Comparison of ENCODE assay signal across 8 mouse cellular contexts in genomic region chr12:8500597-8501570, GRCm38 (mm10). TPM values are rescaled to one million over a fixed set of nuclear protein-coding genes. Genes with fewer than 3 reads are reported as not detected.
DNase-seq lines count a peak whose midpoint lies in the region; ATAC-seq and TF ChIP-seq lines count a peak whose summit lies in the region.

No protein-coding gene starts in this region.

- TF ChIP-seq POLR2A in small intestine, adult 2 months (IDR thresholded peaks at IDR 0.05; ENCODE audit: low read depth, low read length) = no peak

- 0 out of 2 replicates have a peak, but pooled peaks cover 3% of the 10 kb centered on the region for H3K4me1 ChIP-seq in brown adipose tissue, adult 24 weeks (ENCODE audit: control insufficient read depth, insufficient read depth, insufficient read length, low read length)
- H3K4me1 ChIP-seq in heart, embryonic 16.5 days (ENCODE audit: control insufficient read depth, insufficient read depth, low read length) = peaks cover 35% of the 10 kb centered on the region
- peaks cover 36% of the 10 kb centered on the region for H3K4me1 ChIP-seq in limb, embryonic 13.5 days
- peaks cover 6% of the 10 kb centered on the region for H3K4me1 ChIP-seq in small intestine, adult 2 months (ENCODE audit: control insufficient read depth, insufficient read depth, insufficient read length, low read length)

- H3K9ac ChIP-seq in heart, embryonic 16.5 days (ENCODE audit: low read length) = peak overlapping the region; percentile 84
- H3K9ac ChIP-seq in limb, embryonic 13.5 days = peak overlapping the region; percentile 71

- H3K36me3 ChIP-seq in heart, embryonic 16.5 days (ENCODE audit: control insufficient read depth, insufficient read depth) = no peaks in the 10 kb centered on the region
- H3K36me3 ChIP-seq in limb, embryonic 13.5 days = no peaks in the 10 kb centered on the region
- peaks cover 3% of the 10 kb centered on the region for H3K36me3 ChIP-seq in small intestine, adult 2 months (ENCODE audit: control insufficient read depth, insufficient read depth, low read length)

- no peaks in the 10 kb centered on the region for H3K27me3 ChIP-seq in heart, embryonic 16.5 days (ENCODE audit: control insufficient read depth, insufficient read depth, low read length)
- no peaks in the 10 kb centered on the region for H3K27me3 ChIP-seq in limb, embryonic 13.5 days
- no peaks in the 10 kb centered on the region for H3K27me3 ChIP-seq in small intestine, adult 2 months (ENCODE audit: control insufficient read depth, insufficient read depth, low read length)

- WGBS in heart, embryonic 16.5 days = 46% methylated on average over 17 of the region's 17 CpGs
- 55% methylated on average over 17 of the region's 17 CpGs for WGBS in limb, embryonic 13.5 days
- 59% methylated on average over 17 of the region's 17 CpGs for WGBS in small intestine, adult 2 months

- H3K4me3 ChIP-seq in left cerebral cortex, adult 2 months = peak overlapping the region; percentile 88
- peak overlapping the region; percentile 69 for H3K4me3 ChIP-seq in brown adipose tissue, adult 24 weeks (ENCODE audit: insufficient read depth, low read depth, low read length)
- H3K4me3 ChIP-seq in heart, embryonic 16.5 days (ENCODE audit: low read length) = peak overlapping the region; percentile 90
- peak overlapping the region; percentile 85 for H3K4me3 ChIP-seq in limb, embryonic 13.5 days
- peak overlapping the region; percentile 76 for H3K4me3 ChIP-seq in small intestine, adult 2 months (ENCODE audit: low read depth, low read length)

- H3K9me3 ChIP-seq in heart, embryonic 16.5 days (replicated peaks; ENCODE audit: control insufficient read depth, low read length) = no peaks in the 10 kb centered on the region
- no peaks in the 10 kb centered on the region for H3K9me3 ChIP-seq in limb, embryonic 13.5 days

- no peak for DNase-seq in left cerebral cortex, adult 2 months (ENCODE audit: extremely low spot score in 1 of 2, low spot score in 2 of 2)
- DNase-seq in left cerebral cortex, postnatal 4 days = no peak
- no peak for DNase-seq in urinary bladder, postnatal 10 days (ENCODE audit: low spot score)
- DNase-seq in natural killer cell, adult 2 months (ENCODE audit: low spot score in 2 of 2) = no peak

- no peak for ATAC-seq in heart, embryonic 16.5 days (replicated peaks; ENCODE audit: extremely low read depth, insufficient read depth, low FRiP score)
- ATAC-seq in limb, embryonic 13.5 days (ENCODE audit: low FRiP score, low read depth) = no peak

- H3K27ac ChIP-seq in left cerebral cortex, adult 2 months = peak overlapping the region; percentile 99
- peak overlapping the region; percentile 92 for H3K27ac ChIP-seq in brown adipose tissue, adult 24 weeks (replicated peaks; ENCODE audit: low read depth, low read length)
- H3K27ac ChIP-seq in heart, embryonic 16.5 days (ENCODE audit: low read length) = peak overlapping the region; percentile 94
- H3K27ac ChIP-seq in limb, embryonic 13.5 days = peak overlapping the region; percentile 100
- peak overlapping the region; percentile 87 for H3K27ac ChIP-seq in small intestine, adult 2 months (ENCODE audit: insufficient read depth, low read depth, low read length)

- peak overlapping the region; percentile 85 for H3K4me2 ChIP-seq in heart, embryonic 16.5 days (ENCODE audit: low read depth, low read length)
- peak overlapping the region; percentile 96 for H3K4me2 ChIP-seq in limb, embryonic 13.5 days (replicated peaks)

- TF ChIP-seq CTCF in left cerebral cortex, adult 2 months (IDR thresholded peaks at IDR 0.05) = no peak
- no peak for TF ChIP-seq CTCF in small intestine, adult 2 months (IDR thresholded peaks at IDR 0.05; ENCODE audit: extremely low read depth, insufficient read length, insufficient replicate concordance, low read depth, low read length)

- intact Hi-C loops in left cerebral cortex, adult 2 months (cut with DNase I) = loop anchor here (1.0 kb wide), 1 partner anchor 174 kb away; no protein-coding TSS in a partner anchor
- intact Hi-C loops in left cerebral cortex, postnatal 4 days (cut with DNase I) = no loop called here

RNA-seq across cellular contexts. Expression of gene Rhob, which starts 1.1 kb away (rescaled TPM):
- total RNA-seq in left cerebral cortex, adult 2 months (2021) = 100 to 1,000 TPM; 283 to 310 TPM
- total RNA-seq in left cerebral cortex, postnatal 4 days (2021) = 100 to 1,000 TPM; 220 to 231 TPM
- polyA plus RNA-seq in brown adipose tissue, adult 24 weeks (2012; ENCODE audit: insufficient read depth, insufficient read length, missing spikeins) = 106 and 193 TPM in 2 replicates
- polyA plus RNA-seq in heart, embryonic 16.5 days (2015; fragmentation: Nextera tagmentation; extraction: Ambion mirVana) = 38.5 and 39.3 TPM in 2 replicates
- polyA plus RNA-seq in limb, embryonic 13.5 days (2015; fragmentation: Nextera tagmentation; extraction: Ambion mirVana) = 37.8 and 40.8 TPM in 2 replicates
- polyA plus RNA-seq in small intestine, adult 2 months (2012; rRNA removed) = 101 and 242 TPM in 2 replicates
